Mouse (Mus musculus): ENCODE data around the gene Zfp787.

Zfp787 gene

GRCm38 (mm10) chr7:6164671-6165070 is 8.9 kb upstream of the Zfp787 start:
- DNase-seq (ENCODE audit: low read depth, low spot score) = no peak

GRCm38 (mm10) chr7:6162172-6162571 is 6.4 kb upstream of the Zfp787 start:
- DNase-seq (ENCODE audit: low read depth, low spot score) = no peak

GRCm38 (mm10) chr7:6161541-6161940 is 5.7 kb upstream of the Zfp787 start:
- DNase-seq (ENCODE audit: low read depth, low spot score) = no peak

GRCm38 (mm10) chr7:6159604-6160003 is 3.8 kb upstream of the Zfp787 start:
- DNase-seq (ENCODE audit: low read depth, low spot score) = no peak

- no peak for DNase-seq (ENCODE audit: low read depth, low spot score)
Observed at GRCm38 (mm10) chr7:6157479-6157878, 1.7 kb upstream of the Zfp787 start.

GRCm38 (mm10) chr7:6156901-6157472 is 1.2 kb upstream of the Zfp787 start:
- no peak for DNase-seq (ENCODE audit: low read depth, low spot score)

- peak; percentile 25 for DNase-seq (ENCODE audit: low read depth, low spot score)
Observed at GRCm38 (mm10) chr7:6155031-6155872, 545 bp downstream of the Zfp787 start.

- DNase-seq (ENCODE audit: low read depth, low spot score) = no peak
Observed at GRCm38 (mm10) chr7:6154164-6154563, 1.6 kb downstream of the Zfp787 start.

GRCm38 (mm10) chr7:6153131-6153530 is 2.7 kb downstream of the Zfp787 start:
- no peak for DNase-seq (ENCODE audit: low read depth, low spot score)

GRCm38 (mm10) chr7:6152036-6152435 is 3.8 kb downstream of the Zfp787 start:
- no peak for DNase-seq (ENCODE audit: low read depth, low spot score)

GRCm38 (mm10) chr7:6151266-6151665 is 4.5 kb downstream of the Zfp787 start:
- DNase-seq (ENCODE audit: low read depth, low spot score) = no peak

- no peak for DNase-seq (ENCODE audit: low read depth, low spot score)
Observed at GRCm38 (mm10) chr7:6147688-6148087, 8.1 kb downstream of the Zfp787 start.

GRCm38 (mm10) chr7:6146982-6147325 is 8.8 kb downstream of the Zfp787 start:
- no peak for DNase-seq (ENCODE audit: low read depth, low spot score)

GRCm38 (mm10) chr7:6146194-6146981 is 9.4 kb downstream of the Zfp787 start:
- DNase-seq (ENCODE audit: low read depth, low spot score) = no peak

- DNase-seq (ENCODE audit: low read depth, low spot score) = no peak
Observed at GRCm38 (mm10) chr7:6145423-6146188, 10.2 kb downstream of the Zfp787 start.

- no peak for DNase-seq (ENCODE audit: low read depth, low spot score)
Observed at GRCm38 (mm10) chr7:6143991-6144531, 11.7 kb downstream of the Zfp787 start.

GRCm38 (mm10) chr7:6139295-6139694 is 16.5 kb downstream of the Zfp787 start:
- no peak for DNase-seq (ENCODE audit: low read depth, low spot score)

GRCm38 (mm10) chr7:6136497-6136896 is 19.3 kb downstream of the Zfp787 start:
- DNase-seq (ENCODE audit: low read depth, low spot score) = no peak

- DNase-seq (ENCODE audit: low read depth, low spot score) = no peak
Observed at GRCm38 (mm10) chr7:6132646-6133045, 23.2 kb downstream of the Zfp787 start.

- DNase-seq (ENCODE audit: low read depth, low spot score) = no peak
Observed at GRCm38 (mm10) chr7:6130346-6130745, 25.5 kb downstream of the Zfp787 start.

GRCm38 (mm10) chr7:6126690-6127448 is 28.9 kb downstream of the Zfp787 start:
- DNase-seq (ENCODE audit: low read depth, low spot score) = peak; percentile 49

Measured in c-Kit-negative CD71-positive TER-119-positive erythroid progenitor cells, embryonic 14.5 days (primary cell).